Mouse (Mus musculus) ES-E14 (cell line): ENCODE results near the gene Slc4a4.

Experiments used
- CHD2 ChIP-seq: IDR thresholded peaks from 2 replicates; pipeline ENCODE4 v1.6.1; 2014; ENCODE audit warnings: mild to moderate bottlenecking, low read depth, low read length, inconsistent platforms
- ZNF384 ChIP-seq: IDR thresholded peaks from 2 replicates; pipeline ENCODE4 v1.6.1; 2012; ENCODE audit warnings: low read depth, low read length, inconsistent platforms

DNA sequence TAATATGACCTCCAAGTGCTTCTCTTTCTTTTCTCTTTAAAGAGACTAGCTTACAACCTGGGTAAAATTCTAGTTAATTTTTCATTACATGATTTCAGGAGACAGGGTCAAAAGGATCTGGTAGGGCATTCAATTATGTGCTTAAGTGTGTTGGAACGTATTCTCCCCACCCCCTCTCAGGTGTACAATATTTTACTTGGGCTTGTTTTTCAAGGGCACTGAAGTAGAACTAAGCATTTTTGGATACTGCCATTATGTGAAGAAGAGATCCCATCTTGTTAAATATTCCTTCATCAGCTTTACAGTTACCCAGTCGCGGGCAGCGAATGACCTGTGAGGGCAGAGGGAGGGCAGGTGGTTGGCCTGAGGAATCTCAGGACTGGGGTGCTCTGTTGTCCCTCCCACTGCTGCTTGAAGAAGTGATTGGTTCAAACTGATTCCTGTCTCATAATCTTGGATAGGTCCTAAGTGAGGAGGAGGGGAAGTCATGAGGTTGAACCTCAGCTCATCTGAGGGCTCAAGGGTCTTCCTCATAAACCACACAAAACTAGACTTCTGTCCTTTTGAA lies 141.0 kb downstream of the Slc4a4 start:
- TF ChIP-seq CHD2 (no peak), ZNF384 (no peak)
